Mouse (Mus musculus) lung, postnatal 0 days (tissue): ENCODE results near the gene Wee1. TPM values are rescaled to one million over a fixed set of nuclear protein-coding genes. Genes with fewer than 3 reads are reported as not detected.
A peak's percentile ranks its signal among the peaks of the same experiment; 100 is the strongest.

Source experiments
- ATAC-seq: fragments of 200-750 bp; cut with Nextera tagmentation; 2 replicates; pipeline ENCODE4 v1.8.0; 2017; ENCODE audit warnings: moderate library complexity
- DNase-seq: peaks from one replicate; pipeline ENCODE4 v3.0.0-alpha.2; 2016; ENCODE audit warnings: low spot score
- H3K27ac ChIP-seq: fragments of 300-500 bp; sonication (generic); 2 replicates; pipeline ENCODE4 v1.5.1; 2014; ENCODE audit warnings: antibody characterized with exemption, mild to moderate bottlenecking, low read length, mixed read lengths
- H3K27me3 ChIP-seq: fragments of 300-500 bp; sonication (generic); replicated peaks from 2 replicates; pipeline ENCODE4 v1.6.1; 2014; ENCODE audit warnings: low read length, mixed read lengths; ENCODE audit not compliant: insufficient read depth
- H3K36me3 ChIP-seq: fragments of 300-500 bp; sonication (generic); 2 replicates; pipeline ENCODE4 v1.6.1; 2014; ENCODE audit warnings: low read length, mixed read lengths; ENCODE audit not compliant: insufficient read depth
- H3K4me1 ChIP-seq: fragments of 300-500 bp; sonication (generic); 2 replicates; pipeline ENCODE4 v1.6.1; 2014; ENCODE audit warnings: antibody characterized with exemption, low read depth, low read length, mixed read lengths; ENCODE audit not compliant: insufficient read depth
- H3K4me2 ChIP-seq: fragments of 300-500 bp; sonication (generic); replicated peaks from 2 replicates; pipeline ENCODE4 v1.6.1; 2014; ENCODE audit warnings: low read depth, mild to moderate bottlenecking, low read length, moderate library complexity, mixed read lengths
- H3K4me3 ChIP-seq: fragments of 300-500 bp; sonication (generic); 2 replicates; pipeline ENCODE4 v1.5.1; 2014; ENCODE audit warnings: low read depth, low read length
- H3K9ac ChIP-seq: fragments of 300-500 bp; sonication (generic); replicated peaks from 2 replicates; pipeline ENCODE4 v1.6.1; 2014; ENCODE audit warnings: low read depth, mild to moderate bottlenecking
- H3K9me3 ChIP-seq: fragments of 300-500 bp; sonication (generic); 2 replicates; pipeline ENCODE4 v1.6.1; 2016; ENCODE audit warnings: low read length, mixed read lengths
- CTCF ChIP-seq: IDR thresholded peaks from 2 replicates; pipeline ENCODE4 v1.5.1; 2016; ENCODE audit warnings: antibody characterized with exemption, mild to moderate bottlenecking
- EP300 ChIP-seq: IDR thresholded peaks from 2 replicates; pipeline ENCODE4 v1.6.1; 2016; ENCODE audit warnings: antibody characterized with exemption, mild to moderate bottlenecking, control low read depth
- WGBS: fragments of 180-500 bp; shearing (Covaris S2); extraction: QIAGEN DNeasy Blood & Tissue Kit; methylation state at CpG from one replicate; pipeline ENCODE4 v1.1.7; 2014; 5-methylcytosine and 5-hydroxymethylcytosine counted together
- polyA plus RNA-seq: library from polyadenylated mRNA; unstranded; fragments of >200 nt; fragmentation: Nextera tagmentation; extraction: Ambion mirVana; gene quantifications from 2 replicates; pipeline ENCODE4 v1.2.1, GENCODE M21; 2015

Gene Wee1
- polyA plus RNA-seq, 1 experiment from 2014 or later, result 7.9 TPM

DNA sequence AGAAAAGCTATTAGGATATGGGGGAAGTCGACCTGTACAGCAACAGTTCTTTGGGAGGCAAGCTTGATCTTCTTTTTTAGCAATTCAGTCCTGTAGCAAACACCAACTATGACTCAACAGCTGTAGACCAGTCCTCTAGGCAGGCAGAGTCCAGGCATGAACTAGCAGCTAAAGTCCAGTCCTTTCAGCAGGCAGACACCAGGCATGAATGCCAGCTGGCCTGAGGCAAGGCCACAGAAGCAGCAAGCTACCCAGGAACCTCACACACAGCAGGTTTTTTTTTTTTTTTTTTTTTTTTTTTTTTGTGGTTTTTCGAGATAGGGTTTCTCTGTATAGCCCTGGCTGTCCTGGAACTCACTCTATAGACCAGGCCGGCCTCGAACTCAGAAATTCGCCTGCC, 12.1 kb downstream of the Wee1 start:
- no peak for TF ChIP-seq CTCF
- no peak for TF ChIP-seq EP300
- H3K4me3 ChIP-seq, result no peak overlapping the region
- ATAC-seq (no peak), DNase-seq (no peak)
- no peaks in the 10 kb centered on the region for H3K9me3 ChIP-seq
- no peak overlapping the region for H3K27ac ChIP-seq
- H3K4me1 ChIP-seq, result no peaks in the 10 kb centered on the region
- WGBS, result 97% methylated on average over 5 of the region's 5 CpGs
- 0 out of 2 replicates have a peak, but pooled peaks cover 10% of the 10 kb centered on the region for H3K36me3 ChIP-seq
- H3K27me3 ChIP-seq, result no peaks in the 10 kb centered on the region
- H3K9ac ChIP-seq, result no peak overlapping the region
- no peak overlapping the region for H3K4me2 ChIP-seq

DNA sequence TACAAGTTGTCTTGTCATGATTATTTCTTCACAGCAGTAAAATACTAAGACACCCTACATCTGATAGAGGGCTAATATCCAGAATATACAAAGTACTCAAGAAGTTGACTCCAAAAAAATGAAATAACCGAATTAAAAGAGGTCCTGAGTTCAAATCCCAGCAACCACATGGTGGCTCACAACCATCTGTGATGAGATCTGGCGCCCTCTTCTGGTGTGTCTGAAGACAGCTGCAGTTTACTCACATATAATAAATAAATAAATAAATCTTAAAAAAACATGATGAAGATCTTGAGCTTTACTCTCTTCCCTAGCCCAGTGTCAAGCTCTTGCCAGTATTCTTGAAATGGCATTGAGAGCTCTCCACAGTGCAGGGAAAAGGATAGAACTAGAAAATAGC, 16.7 kb downstream of the Wee1 start:
- TF ChIP-seq EP300 (no peak), CTCF (peak; percentile 21)
- H3K9me3 ChIP-seq, result no peaks in the 10 kb centered on the region
- H3K36me3 ChIP-seq, result 0 out of 2 replicates have a peak, but pooled peaks cover 22% of the 10 kb centered on the region
- H3K27ac ChIP-seq, result no peak overlapping the region
- DNase-seq (no peak), ATAC-seq (no peak)
- H3K4me1 ChIP-seq, result no peaks in the 10 kb centered on the region
- no peaks in the 10 kb centered on the region for H3K27me3 ChIP-seq
- no peak overlapping the region for H3K4me3 ChIP-seq
- 82% methylated on average over 2 of the region's 2 CpGs for WGBS
- H3K4me2 ChIP-seq, result no peak overlapping the region
- no peak overlapping the region for H3K9ac ChIP-seq

DNA sequence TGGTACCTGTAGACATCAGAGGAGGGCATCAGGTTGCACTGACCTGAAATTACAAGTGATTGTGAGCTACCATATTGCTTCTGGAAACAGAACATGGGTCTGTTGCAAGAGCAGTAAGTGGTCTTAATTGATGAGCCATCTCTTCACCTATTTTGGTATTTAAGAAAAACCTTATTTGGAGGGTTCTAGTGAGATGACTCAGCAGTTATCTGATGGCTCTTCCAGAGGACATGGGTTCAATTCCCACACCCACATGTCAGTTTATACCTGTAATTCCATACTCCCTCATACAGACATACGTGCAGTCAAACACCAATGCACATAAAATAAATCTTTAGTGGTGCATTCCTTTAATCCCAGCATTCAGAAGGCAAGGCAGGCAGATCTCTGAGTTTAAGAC, 22.0 kb downstream of the Wee1 start:
- ATAC-seq, result no peak
- WGBS, result 97% methylated on average over 1 of the region's 1 CpGs
- Histone ChIP-seq H3K4me2 (no peak overlapping the region), H3K4me3 (no peak overlapping the region), H3K9me3 (no peaks in the 10 kb centered on the region), H3K9ac (no peak overlapping the region), H3K4me1 (no peaks in the 10 kb centered on the region), H3K27ac (no peak overlapping the region), H3K36me3 (0 out of 2 replicates have a peak, but pooled peaks cover 21% of the 10 kb centered on the region), H3K27me3 (no peaks in the 10 kb centered on the region)
- DNase-seq, result no peak
- TF ChIP-seq EP300, result no peak

DNA sequence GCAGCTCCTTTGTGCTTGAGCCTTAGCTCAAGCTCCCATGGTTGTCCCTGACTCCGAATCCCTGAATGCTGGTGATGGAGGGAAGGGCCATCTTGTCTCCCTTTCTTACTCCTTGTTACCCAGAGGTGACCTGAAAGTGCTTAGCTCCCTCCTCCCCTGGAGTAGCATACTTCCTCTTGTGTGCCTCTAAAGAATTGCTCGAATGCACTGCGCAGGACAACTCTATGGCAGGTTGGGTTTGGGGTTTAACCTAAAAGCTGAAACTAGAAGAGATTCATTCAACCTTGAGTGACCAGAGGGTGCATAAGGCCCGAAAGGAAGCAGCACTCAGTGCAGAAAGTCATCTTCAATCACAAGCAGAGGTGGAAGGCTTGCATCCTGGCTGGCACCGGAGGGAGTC, 31.0 kb downstream of the Wee1 start:
- Histone ChIP-seq H3K27me3 (no peaks in the 10 kb centered on the region), H3K4me2 (no peak overlapping the region), H3K36me3 (no peaks in the 10 kb centered on the region), H3K27ac (no peak overlapping the region), H3K9me3 (no peaks in the 10 kb centered on the region), H3K4me1 (peaks cover 16% of the 10 kb centered on the region; the same call in 1 of the 2 replicates), H3K9ac (no peak overlapping the region), H3K4me3 (no peak overlapping the region)
- TF ChIP-seq CTCF (no peak), EP300 (no peak)
- WGBS, result 79% methylated on average over 5 of the region's 5 CpGs
- ATAC-seq (no peak), DNase-seq (no peak)

DNA sequence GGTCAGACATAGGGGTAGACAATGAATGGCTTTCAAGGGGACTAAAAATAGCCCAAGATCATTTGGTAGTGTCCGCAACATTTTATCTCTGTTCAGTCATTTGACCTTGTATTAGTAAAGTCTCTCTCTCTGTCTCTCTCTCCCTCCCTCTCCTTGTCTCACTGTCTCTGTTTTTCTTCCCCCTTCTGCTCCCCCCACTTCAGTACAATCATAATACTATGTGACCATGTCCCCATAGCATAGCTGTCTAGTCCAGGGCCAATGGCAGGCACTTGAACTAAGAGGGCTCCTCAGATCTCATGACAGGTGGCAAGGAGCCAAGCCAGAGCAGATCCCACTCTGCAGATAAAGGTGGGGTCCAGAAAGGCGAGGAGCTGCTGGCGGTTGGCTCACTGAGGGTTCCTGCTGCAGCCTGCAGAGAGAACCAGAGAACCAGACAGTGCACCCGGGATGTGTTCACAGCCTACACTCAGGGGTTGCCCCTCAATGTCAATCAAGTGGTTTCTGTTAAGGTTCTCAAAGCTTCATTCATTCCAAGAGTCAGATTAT, 34.9 kb downstream of the Wee1 start:
- peaks cover 19% of the 10 kb centered on the region; the same call in 1 of the 2 replicates for H3K4me1 ChIP-seq
- peak overlapping the region; percentile 14; the same call in 1 of the 2 replicates for H3K4me2 ChIP-seq
- 22% methylated on average over 4 of the region's 4 CpGs for WGBS
- no peak overlapping the region for H3K4me3 ChIP-seq
- H3K36me3 ChIP-seq, result no peaks in the 10 kb centered on the region
- peak overlapping the region; percentile 16; the same call in 1 of the 2 replicates for H3K27ac ChIP-seq
- no peaks in the 10 kb centered on the region for H3K27me3 ChIP-seq
- ATAC-seq, result peak; percentile 34; the same call in 1 of the 2 replicates
- no peak overlapping the region for H3K9ac ChIP-seq
- no peaks in the 10 kb centered on the region for H3K9me3 ChIP-seq
- TF ChIP-seq CTCF, result no peak
- no peak for TF ChIP-seq EP300
- DNase-seq, result peak; percentile 33

DNA sequence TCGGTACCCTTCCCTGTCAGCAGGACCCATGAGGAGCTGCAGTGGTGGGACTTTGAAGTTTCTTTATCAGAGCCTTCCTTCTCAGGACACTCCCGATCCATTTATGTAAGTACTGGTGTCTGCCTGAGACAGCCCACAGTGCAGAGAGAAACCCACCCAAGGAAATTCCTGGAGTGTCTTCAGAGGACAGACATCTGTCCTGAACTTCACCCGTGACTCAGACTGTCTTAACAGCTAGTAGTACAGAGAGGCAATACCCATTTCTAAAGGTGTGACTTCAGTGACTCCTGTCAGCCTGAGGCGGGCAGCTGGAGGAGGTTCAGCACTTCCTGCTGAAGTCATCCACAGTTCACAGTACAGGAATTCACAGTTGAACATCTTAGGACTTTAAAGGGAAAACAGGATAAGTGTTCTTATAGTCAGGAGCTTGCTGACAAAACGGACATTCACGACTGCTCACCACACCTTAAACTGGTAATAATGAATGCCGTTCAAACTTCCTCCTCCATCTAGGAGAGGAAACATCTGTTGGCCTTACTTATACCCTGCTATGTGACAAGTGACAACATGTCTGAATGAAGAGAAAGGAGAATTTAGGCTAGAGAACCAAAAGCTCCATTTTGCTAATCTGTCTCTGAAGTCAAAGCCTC, 35.5 kb downstream of the Wee1 start:
- Histone ChIP-seq H3K9me3 (no peaks in the 10 kb centered on the region), H3K4me3 (no peak overlapping the region), H3K36me3 (no peaks in the 10 kb centered on the region), H3K9ac (no peak overlapping the region), H3K4me2 (peak overlapping the region; percentile 14; the same call in 1 of the 2 replicates), H3K27me3 (no peaks in the 10 kb centered on the region), H3K4me1 (peaks cover 19% of the 10 kb centered on the region; the same call in 1 of the 2 replicates), H3K27ac (peak overlapping the region; percentile 16; the same call in 1 of the 2 replicates)
- ATAC-seq (peak; percentile 86), DNase-seq (peak; percentile 80)
- WGBS, result 4% methylated on average over 7 of the region's 7 CpGs
- no peak for TF ChIP-seq CTCF
- TF ChIP-seq EP300, result peak; percentile 56
